Mouse (Mus musculus) stomach, embryonic 14.5 days (tissue): Measurements from ENCODE around the gene Crtc3. TPM values are rescaled to one million over a fixed set of nuclear protein-coding genes. Genes with fewer than 3 reads are reported as not detected.
A peak's percentile ranks its signal among the peaks of the same experiment; 100 is the strongest.

Experiments
- ATAC-seq: fragments of 200-750 bp; cut with Nextera tagmentation; 2 replicates; pipeline ENCODE4 v1.8.0; 2017; ENCODE audit warnings: low read depth, moderate TSS enrichment; ENCODE audit not compliant: insufficient number of reproducible peaks, insufficient read depth, low FRiP score
- H3K27ac ChIP-seq: fragments of 300-500 bp; sonication (generic); 2 replicates; pipeline ENCODE4 v1.5.1; 2014; ENCODE audit warnings: mild to moderate bottlenecking, low read length, moderate library complexity, mixed read lengths
- H3K27me3 ChIP-seq: fragments of 300-500 bp; sonication (generic); 2 replicates; pipeline ENCODE4 v1.6.1; 2014; ENCODE audit warnings: low read length, control low read depth, mixed read lengths; ENCODE audit not compliant: control insufficient read depth, insufficient read depth
- H3K36me3 ChIP-seq: fragments of 300-500 bp; sonication (generic); 2 replicates; pipeline ENCODE4 v1.6.1; 2014; ENCODE audit warnings: mild to moderate bottlenecking, control low read depth, low read length, moderate library complexity, mixed read lengths; ENCODE audit not compliant: control insufficient read depth, insufficient read depth
- H3K4me1 ChIP-seq: fragments of 300-500 bp; sonication (generic); 2 replicates; pipeline ENCODE4 v1.6.1; 2014; ENCODE audit warnings: low read length, control low read depth, mixed read lengths; ENCODE audit not compliant: control insufficient read depth, insufficient read depth
- H3K4me2 ChIP-seq: fragments of 300-500 bp; sonication (generic); replicated peaks from 2 replicates; pipeline ENCODE4 v1.6.1; 2014; ENCODE audit warnings: low read depth, low read length, control low read depth
- H3K4me3 ChIP-seq: fragments of 300-500 bp; sonication (generic); 2 replicates; pipeline ENCODE4 v1.5.1; 2014; ENCODE audit warnings: low read depth, low read length, control low read depth
- H3K9ac ChIP-seq: fragments of 300-500 bp; sonication (generic); replicated peaks from 2 replicates; pipeline ENCODE4 v1.6.1; 2014; ENCODE audit warnings: low read depth, mild to moderate bottlenecking, control low read depth, low read length, moderate library complexity, mixed read lengths
- H3K9me3 ChIP-seq: fragments of 300-500 bp; sonication (generic); 2 replicates; pipeline ENCODE4 v1.6.1; 2016; ENCODE audit warnings: low read depth, low read length, control low read depth; ENCODE audit not compliant: control insufficient read depth
- WGBS: fragments of 180-500 bp; shearing (Covaris S2); extraction: QIAGEN DNeasy Blood & Tissue Kit; methylation state at CpG from one replicate; pipeline ENCODE4 v1.1.7; 2014; 5-methylcytosine and 5-hydroxymethylcytosine counted together
- polyA plus RNA-seq: library from polyadenylated mRNA; unstranded; fragments of >200 nt; fragmentation: Nextera tagmentation; extraction: Ambion mirVana; gene quantifications from 2 replicates; pipeline ENCODE4 v1.2.1, GENCODE M21; 2014

The Crtc3 gene
- polyA plus RNA-seq, 1 experiment from 2014 or later: 29.3 TPM

- Histone ChIP-seq H3K27me3 (no peaks in the 10 kb centered on the region), H3K4me1 (peaks cover 20% of the 10 kb centered on the region; the same call in 1 of the 2 replicates), H3K9ac (no peak overlapping the region), H3K27ac (no peak overlapping the region), H3K4me3 (no peak overlapping the region), H3K4me2 (no peak overlapping the region), H3K36me3 (no peaks in the 10 kb centered on the region), H3K9me3 (no peaks in the 10 kb centered on the region)
- no peak for ATAC-seq
- 69% methylated on average over 9 of the region's 9 CpGs for WGBS
These were observed 53.9 kb downstream of the Crtc3 start for GRCm38 (mm10) chr7:80634741-80635140.

GRCm38 (mm10) chr7:80633635-80634034 is 55.0 kb downstream of the Crtc3 start:
- Histone ChIP-seq H3K4me1 (peaks cover 31% of the 10 kb centered on the region), H3K9me3 (no peaks in the 10 kb centered on the region), H3K4me3 (no peak overlapping the region), H3K4me2 (no peak overlapping the region), H3K36me3 (no peaks in the 10 kb centered on the region), H3K27me3 (no peaks in the 10 kb centered on the region), H3K9ac (no peak overlapping the region), H3K27ac (no peak overlapping the region)
- WGBS: 96% methylated on average over 2 of the region's 2 CpGs
- no peak for ATAC-seq

- WGBS: 75% methylated on average over 6 of the region's 6 CpGs
These were observed 56.7 kb downstream of the Crtc3 start for GRCm38 (mm10) chr7:80631993-80632392.

GRCm38 (mm10) chr7:80631405-80631804 is 57.3 kb downstream of the Crtc3 start:
- H3K27me3 ChIP-seq: no peaks in the 10 kb centered on the region
- H3K4me1 ChIP-seq: peaks cover 28% of the 10 kb centered on the region
- no peak overlapping the region for H3K4me3 ChIP-seq
- WGBS: 79% methylated on average over 3 of the region's 3 CpGs
- no peak for ATAC-seq
- H3K9me3 ChIP-seq: no peaks in the 10 kb centered on the region
- no peak overlapping the region for H3K27ac ChIP-seq
- no peaks in the 10 kb centered on the region; the same call in 1 of the 2 replicates for H3K36me3 ChIP-seq
- H3K4me2 ChIP-seq: no peak overlapping the region
- H3K9ac ChIP-seq: no peak overlapping the region

More at GRCm38 (mm10) chr7:80631993-80632392, 56.7 kb downstream of the Crtc3 start:
- no peak for ATAC-seq
- Histone ChIP-seq H3K9me3 (no peaks in the 10 kb centered on the region), H3K27me3 (no peaks in the 10 kb centered on the region), H3K4me1 (peaks cover 32% of the 10 kb centered on the region), H3K4me2 (no peak overlapping the region), H3K36me3 (no peaks in the 10 kb centered on the region; the same call in 1 of the 2 replicates), H3K9ac (no peak overlapping the region), H3K4me3 (no peak overlapping the region), H3K27ac (no peak overlapping the region)

- Histone ChIP-seq H3K36me3 (no peaks in the 10 kb centered on the region; the same call in 1 of the 2 replicates), H3K9me3 (no peaks in the 10 kb centered on the region), H3K27me3 (no peaks in the 10 kb centered on the region), H3K4me3 (no peak overlapping the region), H3K9ac (no peak overlapping the region), H3K4me2 (0 out of 2 replicates have a peak overlapping the region, but pooled peaks have one; percentile 8), H3K4me1 (peaks cover 19% of the 10 kb centered on the region), H3K27ac (peak overlapping the region; percentile 35; the same call in 1 of the 2 replicates)
- no peak for ATAC-seq
- 34% methylated on average over 12 of the region's 12 CpGs for WGBS
These were observed 59.3 kb downstream of the Crtc3 start for GRCm38 (mm10) chr7:80629369-80629768.

- ATAC-seq: peak; percentile 62; the same call in 1 of the 2 replicates
- Histone ChIP-seq H3K4me1 (peaks cover 19% of the 10 kb centered on the region), H3K9ac (no peak overlapping the region), H3K27me3 (no peaks in the 10 kb centered on the region), H3K36me3 (no peaks in the 10 kb centered on the region; the same call in 1 of the 2 replicates), H3K9me3 (no peaks in the 10 kb centered on the region), H3K27ac (peak overlapping the region; percentile 35; the same call in 1 of the 2 replicates), H3K4me2 (0 out of 2 replicates have a peak overlapping the region, but pooled peaks have one; percentile 8), H3K4me3 (no peak overlapping the region)
- WGBS: 29% methylated on average over 8 of the region's 8 CpGs
These were observed 59.9 kb downstream of the Crtc3 start for GRCm38 (mm10) chr7:80628708-80629183.

- 84% methylated on average over 5 of the region's 5 CpGs for WGBS
- Histone ChIP-seq H3K4me2 (no peak overlapping the region), H3K27ac (no peak overlapping the region), H3K4me3 (no peak overlapping the region), H3K9ac (no peak overlapping the region), H3K9me3 (no peaks in the 10 kb centered on the region), H3K36me3 (no peaks in the 10 kb centered on the region; the same call in 1 of the 2 replicates), H3K27me3 (no peaks in the 10 kb centered on the region), H3K4me1 (peaks cover 19% of the 10 kb centered on the region)
- no peak for ATAC-seq
These were observed 61.7 kb downstream of the Crtc3 start for GRCm38 (mm10) chr7:80626943-80627342.

GRCm38 (mm10) chr7:80625841-80626240 is 62.8 kb downstream of the Crtc3 start:
- H3K9me3 ChIP-seq: no peaks in the 10 kb centered on the region
- no peak overlapping the region for H3K4me3 ChIP-seq
- ATAC-seq: no peak
- H3K27me3 ChIP-seq: no peaks in the 10 kb centered on the region
- H3K27ac ChIP-seq: no peak overlapping the region
- no peaks in the 10 kb centered on the region; the same call in 1 of the 2 replicates for H3K36me3 ChIP-seq
- no peak overlapping the region for H3K4me2 ChIP-seq
- WGBS: 82% methylated on average over 7 of the region's 7 CpGs
- peaks cover 19% of the 10 kb centered on the region for H3K4me1 ChIP-seq
- H3K9ac ChIP-seq: no peak overlapping the region

- WGBS: 89% methylated on average over 5 of the region's 5 CpGs
- peaks cover under 1% of the 10 kb centered on the region; the same call in 1 of the 2 replicates for H3K4me1 ChIP-seq
- H3K4me3 ChIP-seq: no peak overlapping the region
- H3K9ac ChIP-seq: no peak overlapping the region
- H3K27ac ChIP-seq: no peak overlapping the region
- no peak for ATAC-seq
- H3K9me3 ChIP-seq: no peaks in the 10 kb centered on the region
- no peaks in the 10 kb centered on the region for H3K27me3 ChIP-seq
- no peaks in the 10 kb centered on the region; the same call in 1 of the 2 replicates for H3K36me3 ChIP-seq
- no peak overlapping the region for H3K4me2 ChIP-seq
These were observed 65.4 kb downstream of the Crtc3 start for GRCm38 (mm10) chr7:80623276-80623675.
